Comparison of ENCODE assay signal across 12 mouse cellular contexts in genomic region chr15:77056001-77056790, GRCm38 (mm10). TPM values are rescaled to one million over a fixed set of nuclear protein-coding genes. Genes with fewer than 3 reads are reported as not detected.
DNase-seq lines count a peak whose midpoint lies in the region; ATAC-seq lines count a peak whose summit lies in the region.
"Had no signal": no experiment of that assay in that cellular context is flagged by ENCODE, and none has a peak within 500 bp of the region (broad histone marks: within the 10 kb centered on the region; RNA-seq: fewer than 3 reads in every experiment).

No protein-coding gene starts in this region.

- peak overlapping the region; percentile 58 for H3K9ac ChIP-seq in heart, embryonic 11.5 days (ENCODE audit: low read depth, low read length)
- H3K9ac ChIP-seq in hindbrain, embryonic 14.5 days = no peak overlapping the region
- H3K9ac ChIP-seq: liver, embryonic 14.5 days had no signal

- H3K27ac ChIP-seq in heart, embryonic 11.5 days (ENCODE audit: low read depth, low read length) = peak overlapping the region; percentile 73
- H3K27ac ChIP-seq in hindbrain, embryonic 14.5 days = no peak overlapping the region
- H3K27ac ChIP-seq: liver, embryonic 14.5 days had no signal

- intact Hi-C loops in heart, postnatal 36 days (cut with DNase I) = no loop called here

- no peak overlapping the region for H3K4me2 ChIP-seq in heart, embryonic 11.5 days
- H3K4me2 ChIP-seq in hindbrain, embryonic 14.5 days (replicated peaks) = no peak overlapping the region

- H3K27me3 ChIP-seq in heart, embryonic 11.5 days (ENCODE audit: control insufficient read depth, insufficient read depth, low read length) = no peaks in the 10 kb centered on the region
- H3K27me3 ChIP-seq in hindbrain, embryonic 14.5 days (ENCODE audit: control insufficient read depth, insufficient read depth, low read length) = no peaks in the 10 kb centered on the region

- peaks cover 16% of the 10 kb centered on the region for H3K4me1 ChIP-seq in heart, embryonic 11.5 days (ENCODE audit: control insufficient read depth, insufficient read depth, low read length)
- H3K4me1 ChIP-seq in hindbrain, embryonic 14.5 days (replicated peaks; ENCODE audit: control insufficient read depth, insufficient read depth, low read length) = peaks cover 8% of the 10 kb centered on the region; the same call in 1 of the 2 replicates

- H3K9me3 ChIP-seq in heart, embryonic 11.5 days (replicated peaks; ENCODE audit: control insufficient read depth, low read length) = no peaks in the 10 kb centered on the region; the same call in 1 of the 2 replicates
- no peaks in the 10 kb centered on the region for H3K9me3 ChIP-seq in hindbrain, embryonic 14.5 days (ENCODE audit: control insufficient read depth, low read length)

- 12% methylated on average over 6 of the region's 6 CpGs for WGBS in heart, embryonic 11.5 days (ENCODE audit: insufficient replicate concordance)
- WGBS in hindbrain, embryonic 14.5 days = 26% methylated on average over 6 of the region's 6 CpGs

- ATAC-seq in heart, embryonic 11.5 days (replicated peaks; ENCODE audit: insufficient number of reproducible peaks, low FRiP score, low TSS enrichment) = no peak
- ATAC-seq in hindbrain, embryonic 14.5 days (ENCODE audit: low FRiP score) = 0 out of 2 replicates have a peak, but pooled peaks have one; percentile 37

- H3K4me3 ChIP-seq in heart, embryonic 11.5 days (ENCODE audit: low read depth, low read length) = no peak overlapping the region
- no peak overlapping the region for H3K4me3 ChIP-seq in hindbrain, embryonic 14.5 days (replicated peaks; ENCODE audit: low read length)

- no peaks in the 10 kb centered on the region for H3K36me3 ChIP-seq in heart, embryonic 11.5 days (ENCODE audit: control insufficient read depth, insufficient read depth, low read length)
- H3K36me3 ChIP-seq in hindbrain, embryonic 14.5 days (replicated peaks; ENCODE audit: control insufficient read depth, insufficient read depth) = no peaks in the 10 kb centered on the region

- no peak for DNase-seq in heart, postnatal 36 days
- peak; percentile 15 for DNase-seq in retina, embryonic 14.5 days (ENCODE audit: low spot score)
- DNase-seq in retina, postnatal 1 day = no peak
- DNase-seq in hindbrain, embryonic 14.5 days (ENCODE audit: low spot score) = no peak
- DNase-seq in yolk sac, embryonic 10.5 days (ENCODE audit: low spot score) = peak; percentile 30
- no peak for DNase-seq in natural killer cell, adult 2 months (ENCODE audit: low spot score in 2 of 2)
- DNase-seq in MN1 (ENCODE audit: low spot score) = no peak
- DNase-seq: adrenal gland, postnatal 10 days; gastrocnemius, postnatal 25 days had no signal

RNA-seq across cellular contexts. Expression of gene Mb, which starts 5.7 kb away (rescaled TPM):
- 138 and 139 TPM in 2 replicates for polyA plus RNA-seq in heart, embryonic 11.5 days (2014; fragmentation: Nextera tagmentation; extraction: Ambion mirVana)
- total RNA-seq in heart, postnatal 36 days (2021) = over 10,000 TPM; 17,938 to 18,211 TPM
- 0.51 and 0.55 TPM in 2 replicates for polyA plus RNA-seq in hindbrain, embryonic 14.5 days (2014; fragmentation: Nextera tagmentation; extraction: Ambion mirVana)
- total RNA-seq: common myeloid progenitor, adult 5-6 weeks had no signal

RNA-seq across cellular contexts. Expression of gene Apol6, which starts 11.7 kb away (rescaled TPM):
- 0.16 and 0.52 TPM in 2 replicates for polyA plus RNA-seq in heart, embryonic 11.5 days (2014; fragmentation: Nextera tagmentation; extraction: Ambion mirVana)
- total RNA-seq in heart, postnatal 36 days (2021) = 1 to 10 TPM in 1 of 2 experiments, under 1 TPM in 1; 0.41 to 1.5 TPM
- not detected in 2 replicates for polyA plus RNA-seq in hindbrain, embryonic 14.5 days (2014; fragmentation: Nextera tagmentation; extraction: Ambion mirVana)
- total RNA-seq: common myeloid progenitor, adult 5-6 weeks had no signal

Comparison
In these comparisons a context has a peak if more than half of its experiments do, and no peak if none do; other contexts are left out.
1. DNase-seq: peak in retina, embryonic 14.5 days (single experiment) and yolk sac, embryonic 10.5 days (single experiment); none in heart, postnatal 36 days (0 of 2), retina, postnatal 1 day (single experiment), hindbrain, embryonic 14.5 days (single experiment), natural killer cell, adult 2 months (0 of 2) and MN1 (single experiment).
2. RNA of gene Mb, which starts 5.7 kb away (polyA plus RNA-seq): 138 to 139 TPM in heart, embryonic 11.5 days; 0.51 to 0.55 TPM in hindbrain, embryonic 14.5 days; every median in the first group is over 10 times any median in the second.